Mouse (Mus musculus) stomach, embryonic 16.5 days (tissue): ENCODE data around the gene Spata13. TPM values are rescaled to one million over a fixed set of nuclear protein-coding genes. Genes with fewer than 3 reads are reported as not detected.

Experiments
- ATAC-seq: fragments of 200-750 bp; cut with Nextera tagmentation; 2 replicates; pipeline ENCODE4 v1.8.0; 2017; ENCODE audit warnings: moderate number of reproducible peaks, moderate TSS enrichment; ENCODE audit not compliant: insufficient read depth, low FRiP score
- H3K27ac ChIP-seq: fragments of 300-500 bp; sonication (generic); 2 replicates; pipeline ENCODE4 v1.5.1; 2014; ENCODE audit warnings: low read length
- H3K27me3 ChIP-seq: fragments of 300-500 bp; sonication (generic); 2 replicates; pipeline ENCODE4 v1.6.1; 2014; ENCODE audit warnings: low read length, control low read depth, mixed read lengths; ENCODE audit not compliant: control insufficient read depth, insufficient read depth
- H3K36me3 ChIP-seq: fragments of 300-500 bp; sonication (generic); 2 replicates; pipeline ENCODE4 v1.6.1; 2014; ENCODE audit warnings: low read length; ENCODE audit not compliant: control insufficient read depth, insufficient read depth
- H3K4me1 ChIP-seq: fragments of 300-500 bp; sonication (generic); 2 replicates; pipeline ENCODE4 v1.6.1; 2014; ENCODE audit warnings: low read length, control low read depth, mixed read lengths; ENCODE audit not compliant: control insufficient read depth, insufficient read depth
- H3K4me2 ChIP-seq: fragments of 300-500 bp; sonication (generic); 2 replicates; pipeline ENCODE4 v1.6.1; 2014; ENCODE audit warnings: low read depth, low read length, mixed read lengths
- H3K4me3 ChIP-seq: fragments of 300-500 bp; sonication (generic); replicated peaks from 2 replicates; pipeline ENCODE4 v1.5.1; 2014; ENCODE audit warnings: mild to moderate bottlenecking, low read length
- H3K9ac ChIP-seq: fragments of 300-500 bp; sonication (generic); 2 replicates; pipeline ENCODE4 v1.6.1; 2014; ENCODE audit warnings: low read length
- H3K9me3 ChIP-seq: fragments of 300-500 bp; sonication (generic); replicated peaks from 2 replicates; pipeline ENCODE4 v1.6.1; 2016; ENCODE audit warnings: low read length, control low read depth; ENCODE audit not compliant: control insufficient read depth
- WGBS: fragments of 180-500 bp; shearing (Covaris S2); extraction: QIAGEN DNeasy Blood & Tissue Kit; methylation state at CpG from one replicate; pipeline ENCODE4 v1.1.7; 2014; 5-methylcytosine and 5-hydroxymethylcytosine counted together
- polyA plus RNA-seq: library from polyadenylated mRNA; unstranded; fragments of >200 nt; fragmentation: Nextera tagmentation; extraction: Ambion mirVana; gene quantifications from 2 replicates; pipeline ENCODE4 v1.2.1, GENCODE M21; 2015

Gene Spata13
- polyA plus RNA-seq, 1 experiment from 2014 or later, result 23.2 TPM

DNA sequence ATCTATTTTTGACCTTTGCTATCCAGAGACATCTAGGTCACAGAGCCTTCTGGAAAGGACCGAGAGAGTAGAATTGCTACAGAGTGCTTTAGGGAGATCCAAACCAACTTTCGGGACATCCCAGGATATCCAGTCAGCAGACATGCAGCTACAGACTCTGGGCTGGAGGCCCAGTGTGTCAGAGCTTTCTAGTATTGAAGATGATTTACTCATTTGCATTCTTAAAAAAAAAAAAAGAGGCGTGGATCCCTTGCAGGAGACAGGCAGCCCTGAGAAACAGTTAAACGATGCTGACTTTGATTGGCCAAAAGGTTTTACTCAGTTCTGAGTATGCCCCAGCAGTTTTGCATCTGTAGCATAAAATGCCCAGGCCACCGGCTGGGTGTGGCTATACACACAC lies 59.9 kb downstream of the Spata13 start:
- Histone ChIP-seq H3K4me1 (peaks cover 10% of the 10 kb centered on the region; the same call in 1 of the 2 replicates), H3K27ac (peak overlapping the region; percentile 51), H3K9ac (0 out of 2 replicates have a peak overlapping the region, but pooled peaks have one; percentile 3), H3K36me3 (no peaks in the 10 kb centered on the region), H3K4me2 (no peak overlapping the region), H3K27me3 (no peaks in the 10 kb centered on the region), H3K4me3 (no peak overlapping the region), H3K9me3 (no peaks in the 10 kb centered on the region)
- 61% methylated on average over 5 of the region's 5 CpGs for WGBS
- ATAC-seq, result no peak

DNA sequence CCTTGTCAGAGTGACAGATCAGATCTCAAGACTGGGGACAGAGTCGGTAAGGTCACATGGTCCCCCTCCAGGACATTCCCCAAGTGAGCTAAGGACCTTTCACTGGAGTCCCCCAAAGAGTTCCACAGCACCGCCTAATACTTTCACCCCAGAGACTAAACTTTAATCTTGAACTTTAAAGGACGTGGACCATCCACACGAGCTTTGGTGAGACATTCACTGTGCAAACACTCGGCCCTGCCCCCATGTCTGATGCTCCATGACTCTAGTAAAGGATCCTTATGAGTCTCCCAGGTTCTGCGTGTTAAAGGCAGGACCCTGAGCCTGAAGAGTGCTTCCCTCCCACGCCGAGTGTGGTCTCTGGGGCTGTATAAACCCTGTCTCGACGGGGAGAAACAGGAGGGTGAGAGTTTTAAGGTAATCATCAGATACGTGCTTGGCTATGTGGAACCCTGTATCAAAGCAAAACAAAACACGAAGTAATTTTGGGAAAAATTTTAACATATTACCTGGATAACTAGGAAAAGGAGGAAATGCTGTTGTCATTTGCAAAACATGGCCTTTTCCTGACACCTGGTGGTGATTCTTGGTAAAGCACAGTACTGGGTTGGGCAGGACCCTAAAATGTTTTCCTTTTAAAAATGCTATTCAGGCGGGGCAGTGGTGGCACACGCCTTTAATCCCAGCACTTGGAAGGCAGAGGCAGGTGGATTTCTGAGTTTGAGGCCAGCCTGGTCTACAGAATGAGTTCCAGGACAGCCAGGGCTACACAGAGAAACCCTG lies 60.6 kb downstream of the Spata13 start:
- Histone ChIP-seq H3K9ac (no peak overlapping the region), H3K4me3 (no peak overlapping the region), H3K27ac (no peak overlapping the region), H3K27me3 (no peaks in the 10 kb centered on the region), H3K4me2 (no peak overlapping the region), H3K9me3 (no peaks in the 10 kb centered on the region), H3K36me3 (no peaks in the 10 kb centered on the region), H3K4me1 (peaks cover 10% of the 10 kb centered on the region; the same call in 1 of the 2 replicates)
- ATAC-seq, result no peak
- 65% methylated on average over 14 of the region's 14 CpGs for WGBS

DNA sequence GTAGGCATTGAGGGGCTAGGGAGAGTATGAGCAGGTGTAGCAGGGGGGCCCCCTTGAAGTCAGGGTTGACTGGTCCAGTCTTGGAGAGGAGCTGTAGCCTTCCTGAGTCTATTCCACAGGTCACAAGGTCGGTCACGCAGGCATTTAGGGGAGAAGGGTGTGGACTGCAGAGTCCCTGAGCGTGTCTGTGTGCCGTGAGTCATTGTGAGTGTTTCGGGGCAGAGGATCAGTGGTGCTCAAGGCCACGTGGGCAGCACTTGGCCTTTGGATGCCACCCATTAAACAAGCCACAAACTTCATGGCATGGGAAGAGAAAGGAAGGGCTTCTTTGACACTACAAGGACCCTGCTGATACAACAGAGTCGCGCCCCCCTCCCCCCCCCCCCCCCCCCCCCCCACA lies 63.5 kb downstream of the Spata13 start:
- no peak overlapping the region for H3K4me2 ChIP-seq
- H3K9me3 ChIP-seq, result no peaks in the 10 kb centered on the region
- H3K9ac ChIP-seq, result no peak overlapping the region
- H3K36me3 ChIP-seq, result no peaks in the 10 kb centered on the region
- H3K4me1 ChIP-seq, result peaks cover 10% of the 10 kb centered on the region; the same call in 1 of the 2 replicates
- no peak overlapping the region for H3K4me3 ChIP-seq
- no peak for ATAC-seq
- WGBS, result 71% methylated on average over 8 of the region's 8 CpGs
- H3K27me3 ChIP-seq, result no peaks in the 10 kb centered on the region
- no peak overlapping the region for H3K27ac ChIP-seq

DNA sequence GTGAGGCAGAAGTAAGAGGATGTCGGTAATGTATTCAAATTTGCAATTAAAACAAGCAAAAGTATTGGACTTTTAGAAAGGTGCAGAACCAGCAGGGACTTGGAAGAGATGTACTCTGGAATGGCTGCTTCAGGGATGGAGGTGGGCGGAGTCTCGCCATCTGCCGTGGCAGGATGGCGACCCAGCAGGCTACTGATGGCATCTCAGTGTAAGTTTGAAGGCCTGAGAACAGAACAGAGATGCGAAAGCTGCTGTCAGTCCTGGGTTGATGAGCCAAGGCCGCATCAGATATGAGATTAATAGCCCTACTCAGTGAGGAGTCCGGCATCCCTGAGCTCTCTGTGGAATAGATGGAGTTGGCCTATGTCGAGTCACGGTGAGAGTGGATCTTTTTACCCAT lies 65.2 kb downstream of the Spata13 start:
- 73% methylated on average over 10 of the region's 10 CpGs for WGBS
- peaks cover 9% of the 10 kb centered on the region for H3K4me1 ChIP-seq
- no peak for ATAC-seq
- H3K27me3 ChIP-seq, result no peaks in the 10 kb centered on the region
- H3K9ac ChIP-seq, result no peak overlapping the region
- H3K9me3 ChIP-seq, result no peaks in the 10 kb centered on the region
- H3K36me3 ChIP-seq, result no peaks in the 10 kb centered on the region
- H3K27ac ChIP-seq, result no peak overlapping the region
- no peak overlapping the region for H3K4me2 ChIP-seq
- no peak overlapping the region for H3K4me3 ChIP-seq

DNA sequence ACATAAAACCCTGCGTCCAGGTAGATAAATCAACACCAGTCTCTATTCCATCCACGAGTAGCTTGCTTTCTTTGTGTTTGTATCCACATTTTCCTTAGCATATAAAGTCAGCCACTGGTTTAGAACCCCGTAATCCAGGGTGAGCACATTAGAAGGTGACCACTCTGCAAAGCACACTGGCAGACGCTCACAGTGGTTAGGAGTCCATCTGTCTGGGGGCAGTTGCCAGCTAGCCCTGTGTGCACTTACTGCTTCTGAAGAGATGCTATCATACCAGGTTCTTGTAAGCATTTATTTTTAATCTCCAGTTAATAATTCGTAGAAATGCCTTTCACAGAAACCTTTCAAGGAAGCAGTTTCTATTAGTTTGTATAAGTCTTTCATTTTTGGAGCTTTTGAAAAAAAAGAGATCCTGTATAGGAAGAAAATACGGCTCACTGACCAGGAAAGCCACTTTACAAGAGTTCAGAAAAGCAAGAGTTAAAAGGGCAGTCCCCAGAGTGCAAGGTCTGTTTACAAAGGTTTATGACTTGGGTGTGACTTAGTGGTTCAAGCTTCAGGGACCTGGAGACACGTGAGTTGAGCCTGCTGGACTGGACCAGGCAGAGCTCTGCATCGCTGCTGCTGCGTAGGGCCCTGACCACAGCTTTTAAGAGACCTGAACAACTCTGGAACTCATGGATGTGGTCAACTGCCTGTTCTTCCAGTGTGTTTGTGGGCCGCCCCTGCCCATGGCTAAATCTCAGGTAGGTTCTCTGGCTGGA lies 68.8 kb downstream of the Spata13 start:
- no peaks in the 10 kb centered on the region for H3K27me3 ChIP-seq
- ATAC-seq, result peak; percentile 88
- H3K36me3 ChIP-seq, result no peaks in the 10 kb centered on the region
- peak overlapping the region; percentile 41; the same call in 1 of the 2 replicates for H3K27ac ChIP-seq
- H3K4me3 ChIP-seq, result peak overlapping the region; percentile 32
- WGBS, result 53% methylated on average over 10 of the region's 10 CpGs
- no peak overlapping the region; the same call in 1 of the 2 replicates for H3K9ac ChIP-seq
- peaks cover 25% of the 10 kb centered on the region for H3K4me1 ChIP-seq
- no peaks in the 10 kb centered on the region for H3K9me3 ChIP-seq
- peak overlapping the region; percentile 35 for H3K4me2 ChIP-seq

DNA sequence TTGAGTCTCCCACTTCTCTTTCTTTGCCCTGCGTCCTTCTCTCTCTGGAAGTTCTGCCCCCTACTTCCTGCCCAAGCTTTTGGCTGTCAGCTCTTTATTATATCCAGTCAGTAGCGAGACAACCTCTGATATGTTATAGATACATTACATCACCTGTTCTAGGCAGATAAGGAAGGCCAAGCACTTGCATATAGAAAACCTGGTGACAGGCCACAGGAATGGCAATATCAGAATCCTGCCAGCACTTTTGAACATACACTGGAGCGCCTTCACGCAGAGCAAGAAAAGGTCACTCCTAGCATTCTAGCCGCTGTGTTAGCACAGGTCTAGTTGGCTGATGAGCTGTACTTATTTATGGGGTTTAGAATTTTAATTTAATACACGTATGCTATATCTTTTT lies 70.7 kb downstream of the Spata13 start:
- 47% methylated on average over 6 of the region's 6 CpGs for WGBS
- H3K9ac ChIP-seq, result no peak overlapping the region
- H3K36me3 ChIP-seq, result no peaks in the 10 kb centered on the region
- ATAC-seq, result peak; percentile 27; the same call in 1 of the 2 replicates
- no peaks in the 10 kb centered on the region for H3K27me3 ChIP-seq
- H3K4me3 ChIP-seq, result no peak overlapping the region
- H3K27ac ChIP-seq, result peak overlapping the region; percentile 56
- H3K4me1 ChIP-seq, result peaks cover 25% of the 10 kb centered on the region
- H3K4me2 ChIP-seq, result peak overlapping the region; percentile 35
- H3K9me3 ChIP-seq, result no peaks in the 10 kb centered on the region

DNA sequence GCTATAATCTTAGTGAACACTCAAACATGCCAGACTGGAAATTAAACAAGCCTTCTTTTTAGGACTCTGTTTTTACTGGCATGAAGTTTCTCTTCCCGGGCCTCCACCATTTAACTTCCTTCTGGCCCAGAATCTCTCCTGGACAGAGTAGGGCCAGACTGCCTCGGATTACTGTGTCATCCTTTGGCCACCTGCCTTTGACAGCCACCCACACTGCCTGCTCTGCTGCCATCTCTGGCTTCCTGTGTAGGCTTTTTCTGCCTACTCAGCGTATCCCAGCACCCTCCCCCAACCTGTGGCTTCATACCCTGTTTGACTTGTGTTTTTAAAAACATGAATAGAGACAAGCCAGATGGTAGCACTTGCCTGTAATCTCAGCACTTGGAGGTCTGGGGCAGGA lies 71.2 kb downstream of the Spata13 start:
- Histone ChIP-seq H3K27ac (peak overlapping the region; percentile 60), H3K4me3 (no peak overlapping the region), H3K4me2 (0 out of 2 replicates have a peak overlapping the region, but pooled peaks have one; percentile 10), H3K9ac (no peak overlapping the region), H3K9me3 (no peaks in the 10 kb centered on the region), H3K36me3 (no peaks in the 10 kb centered on the region), H3K27me3 (no peaks in the 10 kb centered on the region), H3K4me1 (peaks cover 25% of the 10 kb centered on the region)
- 15% methylated on average over 3 of the region's 3 CpGs for WGBS
- ATAC-seq, result peak; percentile 18; the same call in 1 of the 2 replicates

DNA sequence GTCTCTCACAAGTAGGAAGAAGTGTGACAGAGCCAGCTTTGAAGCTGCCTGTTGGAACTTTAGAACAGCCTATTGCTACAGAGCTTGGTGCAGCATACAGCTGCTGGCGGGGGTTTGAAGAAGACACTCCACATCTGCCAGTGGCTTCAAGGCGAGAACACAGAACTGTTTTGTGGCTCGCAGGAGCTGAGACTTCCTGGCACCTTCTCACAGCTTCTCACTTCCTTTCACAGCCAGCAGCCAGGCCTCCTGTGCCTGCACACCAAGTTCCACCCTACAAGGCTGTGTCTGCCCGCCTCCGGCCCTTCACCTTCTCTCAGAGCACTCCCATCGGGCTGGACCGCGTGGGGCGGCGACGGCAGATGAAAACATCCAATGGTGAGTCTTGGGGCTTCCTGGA lies 75.4 kb downstream of the Spata13 start:
- H3K27me3 ChIP-seq, result no peaks in the 10 kb centered on the region
- no peak for ATAC-seq
- H3K4me2 ChIP-seq, result no peak overlapping the region
- H3K27ac ChIP-seq, result no peak overlapping the region
- no peaks in the 10 kb centered on the region for H3K9me3 ChIP-seq
- 53% methylated on average over 11 of the region's 11 CpGs for WGBS
- peaks cover 15% of the 10 kb centered on the region for H3K4me1 ChIP-seq
- no peak overlapping the region for H3K4me3 ChIP-seq
- H3K36me3 ChIP-seq, result no peaks in the 10 kb centered on the region
- H3K9ac ChIP-seq, result no peak overlapping the region

DNA sequence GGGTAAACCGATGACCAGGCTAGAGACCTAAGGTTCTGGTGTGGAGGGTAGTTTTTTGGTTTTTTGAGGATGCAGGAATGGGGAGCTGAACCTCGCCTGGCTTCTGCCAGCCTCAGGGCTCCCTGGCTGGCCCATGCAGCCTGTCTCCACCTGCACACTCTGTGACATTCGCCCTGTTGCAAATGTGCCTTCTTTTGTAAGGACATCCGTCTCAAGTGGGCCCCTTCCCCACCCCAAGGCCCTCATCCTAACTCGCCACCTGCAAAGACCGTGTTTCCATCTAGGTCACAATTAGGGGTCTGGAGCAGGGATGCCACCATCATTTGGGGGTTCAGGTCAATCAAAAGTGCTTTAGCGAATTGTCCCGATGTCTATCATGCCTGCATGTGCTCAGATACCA lies 75.9 kb downstream of the Spata13 start:
- H3K27ac ChIP-seq, result no peak overlapping the region
- no peaks in the 10 kb centered on the region for H3K27me3 ChIP-seq
- no peak overlapping the region for H3K9ac ChIP-seq
- no peaks in the 10 kb centered on the region for H3K9me3 ChIP-seq
- H3K4me2 ChIP-seq, result no peak overlapping the region
- 87% methylated on average over 8 of the region's 8 CpGs for WGBS
- H3K36me3 ChIP-seq, result no peaks in the 10 kb centered on the region
- ATAC-seq, result no peak
- H3K4me1 ChIP-seq, result peaks cover 10% of the 10 kb centered on the region
- no peak overlapping the region for H3K4me3 ChIP-seq
